Mouse (Mus musculus) liver, embryonic 14 days (tissue): ENCODE results near the gene AC192777.2. TPM values are rescaled to one million over a fixed set of nuclear protein-coding genes. Genes with fewer than 3 reads are reported as not detected.

Experiments used
- polyA plus RNA-seq: library from polyadenylated mRNA; depleted of rRNA; stranded (reverse); fragments of >200 nt; gene quantifications from 2 replicates; pipeline ENCODE4 v1.2.3, GENCODE M21; 2012; rRNA removed

Gene AC192777.2
- not detected in 2 replicates for polyA plus RNA-seq

GRCm38 (mm10) chr17:40095150-40095549 is at the start of gene AC192777.2:
TSS of gene AC192777.2 (plus strand) at chr17:40095450.

Other genes starting within 250 kb of the AC192777.2 start
- not detected in 2 replicates for gene Esp38, start 144.9 kb upstream of the AC192777.2 start, polyA plus RNA-seq
- gene Pgk2, start 113.2 kb downstream of the AC192777.2 start, polyA plus RNA-seq, result not detected in 2 replicates
- gene Crisp3, start 146.8 kb downstream of the AC192777.2 start, polyA plus RNA-seq, result not detected in 2 replicates
- gene Crisp1, start 223.8 kb downstream of the AC192777.2 start, polyA plus RNA-seq, result not detected in 2 replicates